Mouse (Mus musculus) heart, postnatal 4 days (tissue): ENCODE measurements around the gene Cdan1. TPM values are rescaled to one million over a fixed set of nuclear protein-coding genes. Genes with fewer than 3 reads are reported as not detected.
A peak's percentile ranks its signal among the peaks of the same experiment; 100 is the strongest.

ENCODE experiments used
- DNase-seq: peaks from one replicate; pipeline ENCODE4 v3.0.0; 2021
- total RNA-seq, 2 experiments: library from RNA; stranded (reverse); gene quantifications; 2 replicates each; pipeline ENCODE4 v1.2.3; 2021

The Cdan1 gene
- total RNA-seq, 2 experiments from 2014 or later = 30.1 to 32.9 TPM

DNA sequence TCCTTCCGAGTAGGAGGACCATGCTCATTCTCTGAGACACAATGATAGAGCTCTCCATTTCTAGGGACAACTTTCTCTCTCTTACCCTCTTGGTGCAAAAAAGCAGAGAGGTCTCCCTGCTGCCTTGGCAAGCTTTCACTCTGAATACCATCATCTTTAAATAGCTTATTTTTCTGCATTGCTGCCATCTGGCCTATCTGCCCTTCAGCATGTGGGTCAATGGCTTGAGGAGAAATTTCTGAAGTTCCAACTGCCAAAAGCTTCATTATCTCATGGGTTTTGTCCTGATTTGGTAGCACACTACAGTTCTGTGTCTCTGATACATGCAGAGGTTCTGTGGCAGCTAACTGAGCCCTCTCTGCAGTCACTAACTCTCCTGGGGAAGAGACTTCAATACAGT is 104.4 kb downstream of the Cdan1 start:
- DNase-seq = no peak

GRCm38 (mm10) chr2:120731877-120732530 is 117.9 kb downstream of the Cdan1 start:
- no peak for DNase-seq

DNA sequence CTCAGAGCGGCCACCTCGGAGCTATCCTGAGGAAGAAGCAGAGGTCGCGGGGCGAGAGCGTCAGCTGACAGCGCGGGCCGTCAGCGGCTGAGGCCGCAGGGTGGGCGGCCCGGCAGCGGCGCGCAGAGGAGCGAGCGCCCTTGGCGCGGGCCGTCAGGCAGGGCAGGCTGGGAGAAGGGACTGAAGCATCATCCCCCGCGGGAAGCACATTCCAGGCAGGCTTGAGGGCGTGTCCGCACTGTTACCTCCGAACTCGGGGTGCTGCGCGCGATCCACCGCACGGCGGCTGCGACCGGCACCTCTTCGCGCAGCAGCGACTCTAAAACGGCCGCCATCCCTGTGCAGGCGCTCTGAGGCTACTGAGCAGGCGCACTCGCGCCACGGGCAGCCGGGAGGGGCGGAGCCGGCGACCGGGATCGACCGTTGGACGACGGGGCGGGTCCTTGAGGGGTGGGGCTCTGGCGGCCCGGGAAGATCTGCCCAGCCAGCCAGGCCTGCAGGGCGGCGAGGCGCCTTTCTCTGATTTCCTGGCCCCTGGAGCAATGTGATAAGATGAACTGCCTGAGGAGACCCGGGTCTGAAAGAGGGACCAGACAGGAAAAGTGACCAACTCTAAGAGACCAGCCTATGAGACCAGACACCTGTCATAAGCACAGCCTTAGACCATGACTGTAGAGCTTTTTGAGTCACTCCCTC is 118.6 kb downstream of the Cdan1 start:
- peak; percentile 97 for DNase-seq

GRCm38 (mm10) chr2:120730639-120731166 is 119.2 kb downstream of the Cdan1 start:
- no peak for DNase-seq

- DNase-seq = peak; percentile 32
These were observed 119.9 kb downstream of the Cdan1 start for GRCm38 (mm10) chr2:120729775-120730585.

GRCm38 (mm10) chr2:120724176-120724575 is 125.8 kb downstream of the Cdan1 start:
- peak; percentile 19 for DNase-seq

GRCm38 (mm10) chr2:120723621-120724020 is 126.3 kb downstream of the Cdan1 start:
- peak; percentile 21 for DNase-seq

DNA sequence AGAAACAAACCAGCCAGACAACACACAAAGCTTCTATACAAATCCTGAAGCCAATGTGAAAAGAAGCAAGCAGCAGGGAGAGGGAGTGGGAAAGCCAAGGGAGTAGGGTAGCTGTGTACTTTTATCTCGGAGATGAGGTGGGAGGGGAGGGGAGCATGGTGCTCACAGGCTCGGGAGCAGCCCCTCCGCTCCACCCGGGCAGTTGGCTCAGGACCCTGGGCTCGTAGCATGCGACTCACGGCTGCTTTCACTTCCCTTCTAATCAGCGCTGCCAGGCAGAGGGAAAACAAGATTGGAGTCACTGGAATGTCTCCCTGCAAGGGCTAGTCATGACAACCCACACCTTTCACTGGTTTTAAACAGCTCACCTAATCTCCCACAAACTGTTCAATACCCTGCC is 127.4 kb downstream of the Cdan1 start:
- DNase-seq = peak; percentile 47

DNA sequence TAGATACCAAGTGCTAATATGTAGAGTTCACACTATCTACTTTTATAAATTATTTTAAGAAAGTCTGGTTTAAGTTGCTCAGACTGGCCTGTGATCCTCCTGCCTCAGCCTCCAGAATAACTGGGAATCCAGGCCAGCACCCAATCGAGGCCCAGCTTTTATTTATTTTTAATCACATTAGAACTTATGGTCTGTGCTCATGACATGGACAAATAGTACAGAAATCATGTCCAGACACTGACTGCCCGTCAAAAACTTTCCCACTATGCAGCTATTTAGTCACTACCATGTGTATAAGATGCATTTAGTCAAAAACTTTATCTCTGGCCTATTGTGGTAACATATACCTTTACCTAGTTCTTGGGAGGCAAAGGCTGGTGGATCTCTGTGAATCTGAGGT is 128.0 kb downstream of the Cdan1 start:
- no peak for DNase-seq

GRCm38 (mm10) chr2:120720821-120721220 is 129.1 kb downstream of the Cdan1 start:
- no peak for DNase-seq

DNA sequence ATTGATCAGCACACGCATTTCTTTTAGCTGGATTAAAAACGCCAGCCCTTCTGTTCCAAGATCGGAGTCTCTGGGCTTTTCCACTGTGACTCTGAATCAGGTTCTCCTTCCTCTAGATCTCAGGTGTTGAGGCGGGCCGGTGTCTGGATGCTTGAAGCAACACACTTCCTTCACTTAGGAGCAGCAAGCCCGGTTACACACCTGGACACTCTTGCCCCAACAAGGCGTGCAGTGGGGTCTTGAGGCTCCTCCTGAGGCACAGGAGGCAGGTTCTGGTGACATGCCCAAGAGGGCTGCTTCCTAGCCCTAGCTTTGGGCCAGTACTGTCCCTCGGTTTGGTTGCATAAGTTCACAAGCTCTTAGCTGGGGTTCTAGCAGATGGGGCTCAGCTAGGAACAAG is 131.4 kb downstream of the Cdan1 start:
- DNase-seq = no peak

- no peak for DNase-seq
These were observed 136.5 kb downstream of the Cdan1 start for GRCm38 (mm10) chr2:120713441-120713840.

- DNase-seq = no peak
These were observed 139.0 kb downstream of the Cdan1 start for GRCm38 (mm10) chr2:120710948-120711347.

- no peak for DNase-seq
These were observed 139.8 kb downstream of the Cdan1 start for GRCm38 (mm10) chr2:120710154-120710553.

DNA sequence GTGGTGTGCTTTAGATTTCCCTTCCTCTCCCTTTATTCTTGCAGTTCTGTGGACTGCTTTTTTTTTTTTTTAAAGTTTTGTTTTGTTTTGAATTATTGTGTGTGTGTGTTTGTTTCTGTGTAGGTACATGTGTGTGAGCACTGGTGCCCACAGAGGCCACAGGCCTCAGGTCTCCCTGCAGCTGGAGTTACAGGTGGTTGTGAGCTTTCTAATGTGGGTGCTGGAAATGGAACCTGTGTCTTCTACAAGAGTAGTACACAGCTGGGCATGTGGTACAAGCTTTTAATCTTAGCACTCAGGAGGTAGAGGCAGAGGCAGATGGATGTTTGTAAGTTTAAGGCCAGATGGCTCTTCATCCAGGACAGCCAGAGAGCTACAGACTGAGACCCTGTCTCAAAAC is 142.9 kb downstream of the Cdan1 start:
- no peak for DNase-seq

GRCm38 (mm10) chr2:120702675-120703074 is 147.3 kb downstream of the Cdan1 start:
- DNase-seq = no peak

DNA sequence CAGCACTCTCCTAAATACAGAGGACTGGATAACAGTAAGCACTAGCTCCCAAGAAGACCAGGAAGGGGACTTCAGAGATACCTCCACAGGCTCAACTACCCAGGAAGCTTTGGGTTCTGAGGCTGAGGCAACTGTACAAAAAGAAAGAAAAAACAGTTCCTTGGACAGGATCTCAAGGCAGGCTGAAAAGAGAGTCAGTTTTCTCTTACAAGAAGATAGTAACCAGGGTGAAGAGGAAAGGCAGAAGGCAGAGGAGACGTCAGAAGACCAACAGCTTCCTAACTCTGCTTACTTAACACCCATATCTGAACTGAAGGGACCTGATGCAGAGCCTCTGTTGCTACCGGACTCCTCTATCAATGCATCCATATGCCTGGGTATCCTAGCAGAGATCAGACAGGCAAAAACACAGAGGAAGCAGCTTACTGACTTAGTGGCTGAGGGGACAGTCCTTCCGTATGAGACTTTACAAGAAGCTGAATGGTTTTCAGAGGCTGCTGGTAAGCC is 149.5 kb downstream of the Cdan1 start:
- DNase-seq = no peak

DNA sequence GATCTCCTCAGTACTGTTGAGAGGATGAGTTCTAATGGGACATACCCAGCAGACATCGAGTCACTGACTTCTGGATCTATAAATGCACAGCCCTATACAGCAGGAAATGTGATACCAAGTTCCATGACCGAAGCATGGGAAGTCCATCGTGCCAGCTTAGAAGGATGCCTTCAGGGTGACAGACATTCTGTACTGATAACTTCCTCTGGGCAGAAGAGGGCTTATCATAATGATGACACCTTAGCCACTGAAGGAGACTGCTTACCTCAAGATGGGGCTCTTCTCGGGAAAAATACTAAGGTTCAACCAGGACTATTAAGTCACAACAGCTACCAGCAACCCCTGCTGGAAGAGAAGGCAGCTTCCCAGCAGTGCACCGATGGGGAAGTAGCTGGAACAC is 152.2 kb downstream of the Cdan1 start:
- no peak for DNase-seq

- peak; percentile 20 for DNase-seq
These were observed 168.8 kb downstream of the Cdan1 start for GRCm38 (mm10) chr2:120681151-120681550.

DNA sequence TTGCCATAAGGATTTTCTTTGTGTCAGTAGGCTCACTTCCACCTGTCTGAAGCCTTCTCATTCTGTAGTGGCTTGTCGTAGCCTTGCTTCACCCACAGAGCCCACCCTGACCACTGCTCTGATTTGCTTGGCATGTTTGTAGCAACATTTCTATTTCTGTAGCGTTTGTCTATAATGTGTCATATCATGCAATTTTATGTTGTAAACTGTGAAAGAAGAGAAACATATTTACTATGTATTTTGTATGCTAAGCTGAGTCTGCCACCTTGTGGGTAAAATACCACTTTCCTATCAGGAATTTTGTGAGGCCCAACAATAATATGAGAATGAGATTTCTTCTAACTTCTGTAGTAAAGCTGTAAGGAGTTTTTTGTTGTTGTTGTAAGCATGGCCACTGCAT is 179.7 kb downstream of the Cdan1 start:
- no peak for DNase-seq

- DNase-seq = no peak
These were observed 182.5 kb downstream of the Cdan1 start for GRCm38 (mm10) chr2:120667446-120667845.
